Mouse (Mus musculus) heart, adult 2 months (tissue): ENCODE measurements around the gene Dnajb3. TPM values are rescaled to one million over a fixed set of nuclear protein-coding genes. Genes with fewer than 3 reads are reported as not detected.

Experiments
- DNase-seq, 2 experiments: peaks; one replicate each; pipeline ENCODE4 v3.0.0; 2021
- H3K27ac ChIP-seq: fragments of 200-600 bp; 2 replicates; pipeline ENCODE4 v1.8.1; 2022
- H3K27me3 ChIP-seq: fragments of 200-500 bp; 2 replicates; pipeline ENCODE4 v1.6.1; 2012; ENCODE audit warnings: mild to moderate bottlenecking, low read length, inconsistent platforms, mixed read lengths; ENCODE audit not compliant: control insufficient read depth, insufficient read depth
- H3K36me3 ChIP-seq: fragments of 200-500 bp; 2 replicates; pipeline ENCODE4 v1.6.1; 2012; ENCODE audit warnings: low read length, inconsistent platforms; ENCODE audit not compliant: control insufficient read depth, insufficient read depth
- H3K4me1 ChIP-seq: fragments of 200-500 bp; 2 replicates; pipeline ENCODE4 v1.6.1; 2011; ENCODE audit warnings: low read length; ENCODE audit not compliant: control insufficient read depth, insufficient read depth
- H3K4me3 ChIP-seq: fragments of 200-600 bp; 2 replicates; pipeline ENCODE4 v1.8.1; 2022
- H3K79me2 ChIP-seq: fragments of 200-500 bp; replicated peaks from 2 replicates; pipeline ENCODE4 v1.6.1; 2012; ENCODE audit warnings: mild to moderate bottlenecking, inconsistent platforms, low read length, moderate library complexity, mixed read lengths; ENCODE audit not compliant: control insufficient read depth, insufficient read depth
- H3K9ac ChIP-seq: fragments of 200-500 bp; 2 replicates; pipeline ENCODE4 v1.6.1; 2012; ENCODE audit warnings: low read depth, mild to moderate bottlenecking, control low read depth, inconsistent platforms, low read length, mixed read lengths
- CTCF ChIP-seq: fragments of 200-600 bp; IDR thresholded peaks from 2 replicates; pipeline ENCODE4 v1.8.1; 2022; ENCODE audit warnings: antibody characterized with exemption, mild to moderate bottlenecking, moderate library complexity
- EP300 ChIP-seq: fragments of 200-500 bp; IDR thresholded peaks from 2 replicates; pipeline ENCODE4 v1.6.1; 2011; ENCODE audit warnings: low read depth, low read length, control low read depth; ENCODE audit not compliant: insufficient read depth
- POLR2A ChIP-seq: fragments of 200-500 bp; IDR thresholded peaks from 2 replicates; pipeline ENCODE4 v1.6.1; 2011; ENCODE audit warnings: mild to moderate bottlenecking, low read depth, low read length, control low read depth; ENCODE audit not compliant: insufficient read depth
- WGBS: fragments of 180-500 bp; shearing (Covaris S2); methylation state at CpG from one replicate; pipeline ENCODE4 v1.1.7; 2018; 5-methylcytosine and 5-hydroxymethylcytosine counted together
- intact Hi-C: fragments of 180-260 bp; cut with DNase I; formaldehyde crosslinking; loops from one replicate; pipeline ENCODE4 v1.15.1; 2025
- long read RNA-seq: library from polyadenylated mRNA; stranded (forward); transcript quantifications from one replicate; pipeline ENCODE4 v2.0.0, GENCODE M21; 2021
- polyA plus RNA-seq: library from polyadenylated mRNA; depleted of rRNA; stranded (reverse); fragments of >200 nt; gene quantifications from 2 replicates; pipeline ENCODE4 v1.2.3, GENCODE M21; 2012; rRNA removed
- total RNA-seq, 2 experiments: library from RNA; stranded (reverse); gene quantifications; 2 replicates each; pipeline ENCODE4 v1.2.3; 2021

Dnajb3 gene
- total RNA-seq (under 1 TPM in 1 of 2 experiments, not detected in 1; 0.23 TPM), polyA plus RNA-seq (0.53 and 0.66 TPM in 2 replicates)
- long read RNA-seq: 0 reads

DNA sequence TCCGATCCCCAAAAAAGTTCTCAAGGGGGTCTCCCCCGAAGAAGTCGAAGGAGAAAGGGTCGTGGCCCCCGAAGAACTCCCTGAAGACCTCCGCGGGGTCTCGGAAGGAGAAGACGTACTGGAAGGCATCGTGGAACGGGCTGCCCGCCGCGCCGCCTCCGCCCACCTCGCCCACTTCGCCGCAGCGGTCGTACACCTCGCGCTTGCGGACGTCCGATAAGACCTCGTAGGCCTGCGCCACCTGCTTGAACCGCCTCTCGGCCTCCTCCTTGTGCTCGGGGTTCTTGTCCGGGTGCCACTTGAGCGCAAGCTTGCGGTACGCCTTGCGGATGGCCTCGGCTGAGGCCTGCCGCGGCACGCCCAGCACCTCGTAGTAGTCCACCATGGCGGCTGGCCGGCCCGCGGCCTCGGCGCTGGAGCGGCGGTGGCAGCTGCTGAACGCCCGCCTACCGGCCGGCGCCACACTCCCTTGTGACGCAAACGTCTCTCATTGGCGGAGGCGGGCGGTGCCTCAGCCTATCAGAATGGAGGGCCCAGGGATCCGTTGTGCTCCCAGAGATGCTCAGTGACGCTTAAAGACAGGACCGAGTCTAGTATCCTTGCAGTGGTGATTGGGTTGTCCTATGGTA, at the start of gene Dnajb3:
TSS of gene Dnajb3 (minus strand) at position 489 of the 629 bp plus-strand sequence.
- H3K27ac ChIP-seq: no peak within 1 kb of the TSS
- TF ChIP-seq EP300: no peak
- TF ChIP-seq CTCF: no peak
- TF ChIP-seq POLR2A: no peak
- peak within 1 kb of the TSS; percentile 71 for H3K9ac ChIP-seq
- no peaks in the 10 kb centered on the region for H3K79me2 ChIP-seq
- intact Hi-C loops: no loop called here
- H3K4me3 ChIP-seq: peak within 1 kb of the TSS; percentile 48
- no peaks in the 10 kb centered on the region for H3K36me3 ChIP-seq
- DNase-seq: peak; percentile 68 to 76
- 6% methylated on average over 62 of the region's 62 CpGs for WGBS
- H3K4me1 ChIP-seq: no peaks in the 10 kb centered on the region
- H3K27me3 ChIP-seq: no peaks in the 10 kb centered on the region

DNA sequence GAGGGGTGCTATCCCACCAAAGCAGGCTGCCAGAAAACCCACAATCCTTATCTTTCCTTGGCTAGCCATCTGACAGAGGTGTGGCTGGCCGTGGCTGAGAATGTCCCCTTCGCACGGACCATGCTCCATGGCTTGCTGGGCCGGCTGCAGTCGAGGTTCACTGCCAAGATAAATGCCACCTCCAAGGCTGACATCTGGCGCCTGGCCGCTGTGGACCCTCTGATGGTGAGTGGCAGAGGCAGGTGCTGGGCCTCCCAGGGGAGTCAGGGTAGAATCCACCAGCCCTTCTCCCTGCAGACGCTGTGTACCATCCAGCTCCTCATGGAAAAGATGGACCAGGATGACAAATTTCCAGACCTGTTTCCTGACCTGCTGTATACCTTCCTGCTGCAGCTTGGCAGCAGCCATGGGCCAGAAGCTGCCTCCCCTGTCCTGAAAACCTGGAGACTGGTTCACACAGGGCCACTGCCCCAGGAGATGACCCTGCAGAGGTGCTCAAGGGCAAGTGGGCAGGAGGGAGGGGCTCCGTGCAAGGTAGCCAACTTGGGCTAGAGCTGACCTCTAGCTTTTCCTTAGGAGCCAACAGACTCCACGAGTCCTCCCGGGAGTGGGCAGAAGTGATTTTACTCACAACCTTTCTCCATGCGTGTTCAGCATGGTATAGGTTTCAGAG, 49.3 kb upstream of the Dnajb3 start:
- Histone ChIP-seq H3K27ac (no peak overlapping the region), H3K4me1 (peaks cover 3% of the 10 kb centered on the region), H3K4me3 (no peak overlapping the region), H3K79me2 (no peaks in the 10 kb centered on the region), H3K36me3 (no peaks in the 10 kb centered on the region), H3K9ac (no peak overlapping the region), H3K27me3 (no peaks in the 10 kb centered on the region)
- WGBS: 80% methylated on average over 12 of the region's 12 CpGs
- TF ChIP-seq EP300 (no peak), POLR2A (no peak), CTCF (no peak)
- intact Hi-C loops: no loop called here
- no peak for DNase-seq

DNA sequence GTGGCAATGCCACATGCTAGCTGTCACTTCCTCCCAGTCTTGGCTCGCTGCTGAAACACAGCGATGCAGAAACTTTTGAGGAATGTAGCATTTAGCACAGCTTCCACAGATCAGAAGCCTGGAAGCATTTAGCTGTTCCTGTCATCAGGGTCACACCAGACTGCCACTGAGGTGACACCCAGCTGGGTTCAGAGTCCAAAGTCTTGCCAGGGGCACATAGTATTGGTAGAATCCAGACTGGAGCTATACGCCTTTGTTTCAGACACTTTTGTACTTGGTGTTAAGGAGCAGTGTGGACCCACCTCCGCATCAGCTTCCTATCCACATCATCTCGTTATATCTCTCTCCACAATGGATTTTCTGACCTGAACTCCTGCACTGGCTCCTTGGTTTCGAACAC, 48.0 kb upstream of the Dnajb3 start:
- no peak overlapping the region for H3K9ac ChIP-seq
- no peaks in the 10 kb centered on the region for H3K27me3 ChIP-seq
- no peaks in the 10 kb centered on the region for H3K4me1 ChIP-seq
- no peaks in the 10 kb centered on the region for H3K79me2 ChIP-seq
- intact Hi-C loops: no loop called here
- H3K36me3 ChIP-seq: no peaks in the 10 kb centered on the region
- 60% methylated on average over 6 of the region's 6 CpGs for WGBS
- no peak for TF ChIP-seq POLR2A
- no peak for TF ChIP-seq CTCF
- no peak for TF ChIP-seq EP300
- no peak overlapping the region for H3K4me3 ChIP-seq
- no peak overlapping the region for H3K27ac ChIP-seq
- DNase-seq: no peak

DNA sequence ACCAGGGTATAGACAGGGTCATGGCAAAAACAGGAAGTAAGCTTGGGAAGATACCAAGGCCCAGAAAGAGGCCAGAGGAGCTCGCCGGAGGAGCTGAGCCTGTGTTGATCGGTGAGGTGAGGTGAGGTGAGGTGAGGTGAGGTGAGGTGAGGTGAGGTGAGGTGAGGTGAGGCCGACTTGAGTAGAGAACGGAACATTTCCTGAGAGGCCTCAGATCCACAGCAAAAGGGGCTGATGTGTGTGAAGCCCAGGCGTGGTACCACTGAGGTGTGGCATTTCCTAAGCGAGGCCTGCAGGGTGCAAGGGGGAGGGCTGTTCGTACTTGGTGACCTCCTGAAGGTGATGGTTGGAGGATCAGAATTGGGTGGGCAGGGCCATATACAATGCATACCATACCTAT, 47.5 kb upstream of the Dnajb3 start:
- H3K79me2 ChIP-seq: no peaks in the 10 kb centered on the region
- DNase-seq: no peak
- H3K27ac ChIP-seq: no peak overlapping the region
- no peaks in the 10 kb centered on the region for H3K27me3 ChIP-seq
- intact Hi-C loops: no loop called here
- no peak for TF ChIP-seq EP300
- no peak for TF ChIP-seq CTCF
- no peak for TF ChIP-seq POLR2A
- no peak overlapping the region for H3K4me3 ChIP-seq
- whole genome bisulfite sequencing: 66% methylated on average over 8 of the region's 8 CpGs
- no peaks in the 10 kb centered on the region for H3K36me3 ChIP-seq
- no peaks in the 10 kb centered on the region for H3K4me1 ChIP-seq
- H3K9ac ChIP-seq: no peak overlapping the region

DNA sequence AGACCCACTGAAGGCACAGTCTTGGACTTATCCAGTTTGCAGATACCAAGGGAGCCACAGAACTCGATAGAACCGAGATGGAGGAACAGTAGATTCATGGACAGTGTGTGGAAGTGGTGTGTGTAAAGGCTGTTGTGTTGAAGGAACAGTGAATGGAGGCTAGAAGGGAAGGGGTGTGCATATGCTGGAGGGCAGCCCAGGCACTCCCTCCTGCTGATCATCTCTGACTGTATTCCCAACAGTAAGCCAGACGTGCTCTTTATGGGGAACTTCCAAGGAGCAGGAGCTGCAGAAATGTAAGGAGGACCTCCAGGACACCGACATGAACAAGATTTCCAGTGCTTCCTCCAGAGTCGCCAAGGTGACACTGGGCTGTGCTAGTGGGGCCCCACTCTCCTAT, 44.4 kb upstream of the Dnajb3 start:
- no peak for DNase-seq
- intact Hi-C loops: no loop called here
- WGBS: 71% methylated on average over 5 of the region's 5 CpGs

DNA sequence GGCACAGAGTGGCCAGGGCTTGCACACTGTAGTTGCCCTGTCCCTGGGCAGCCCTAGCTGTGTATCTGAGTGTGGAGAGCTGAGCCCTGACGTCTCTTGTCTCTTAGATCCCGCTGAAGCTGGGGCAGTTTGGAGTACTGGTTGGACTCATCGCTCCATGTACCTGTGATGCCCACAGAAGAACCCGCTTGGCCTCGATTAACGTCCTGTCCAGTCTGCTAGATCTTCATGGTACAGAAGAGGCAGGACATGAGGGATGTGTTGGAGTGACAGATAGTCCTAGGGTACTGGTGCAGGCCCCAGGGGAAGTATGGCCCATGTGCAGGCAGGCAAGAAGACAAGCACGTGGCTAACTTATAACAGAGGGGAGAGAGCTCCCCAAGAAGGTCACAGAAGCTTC, 44.0 kb upstream of the Dnajb3 start:
- no peaks in the 10 kb centered on the region for H3K79me2 ChIP-seq
- no peak overlapping the region for H3K9ac ChIP-seq
- no peak for TF ChIP-seq EP300
- TF ChIP-seq POLR2A: no peak
- no peak for TF ChIP-seq CTCF
- no peak overlapping the region for H3K4me3 ChIP-seq
- no peaks in the 10 kb centered on the region for H3K36me3 ChIP-seq
- 70% methylated on average over 7 of the region's 7 CpGs for WGBS
- intact Hi-C loops: no loop called here
- DNase-seq: no peak
- no peaks in the 10 kb centered on the region for H3K27me3 ChIP-seq
- no peaks in the 10 kb centered on the region for H3K4me1 ChIP-seq
- H3K27ac ChIP-seq: no peak overlapping the region

More for the DNA sequence above, 44.4 kb upstream of the Dnajb3 start:
- Histone ChIP-seq H3K9ac (no peak overlapping the region), H3K4me3 (no peak overlapping the region), H3K4me1 (no peaks in the 10 kb centered on the region), H3K36me3 (no peaks in the 10 kb centered on the region), H3K27ac (no peak overlapping the region), H3K27me3 (no peaks in the 10 kb centered on the region), H3K79me2 (no peaks in the 10 kb centered on the region)
- TF ChIP-seq CTCF (no peak), EP300 (no peak), POLR2A (no peak)
